Mouse (Mus musculus) intestine, embryonic 14.5 days (tissue): ENCODE results near the gene Psg22. TPM values are rescaled to one million over a fixed set of nuclear protein-coding genes. Genes with fewer than 3 reads are reported as not detected.
"Not testable (repeated sequence)": the region's sequence is repeated elsewhere in the genome, so short reads cannot be mapped to it uniquely, and the experiment has no call there.

Source experiments
- ATAC-seq: fragments of 200-750 bp; cut with Nextera tagmentation; replicated peaks from 2 replicates; pipeline ENCODE4 v1.8.0; 2017; ENCODE audit warnings: low read depth, moderate number of reproducible peaks, moderate TSS enrichment, moderate library complexity; ENCODE audit not compliant: low FRiP score, low TSS enrichment
- DNase-seq: peaks from one replicate; pipeline ENCODE4 v3.0.0-alpha.2; 2018; ENCODE audit warnings: low spot score
- H3K27ac ChIP-seq: fragments of 300-500 bp; sonication (generic); 2 replicates; pipeline ENCODE4 v1.5.1; 2014; ENCODE audit warnings: low read depth, mild to moderate bottlenecking, control low read depth
- H3K27me3 ChIP-seq: fragments of 300-500 bp; sonication (generic); replicated peaks from 2 replicates; pipeline ENCODE4 v1.6.1; 2014; ENCODE audit warnings: low read length, control low read depth; ENCODE audit not compliant: control insufficient read depth, insufficient read depth
- H3K36me3 ChIP-seq: fragments of 300-500 bp; sonication (generic); 2 replicates; pipeline ENCODE4 v1.6.1; 2014; ENCODE audit warnings: low read length, control low read depth; ENCODE audit not compliant: control insufficient read depth, insufficient read depth
- H3K4me1 ChIP-seq: fragments of 300-500 bp; sonication (generic); replicated peaks from 2 replicates; pipeline ENCODE4 v1.6.1; 2014; ENCODE audit warnings: low read length, control low read depth, mixed read lengths; ENCODE audit not compliant: control insufficient read depth, insufficient read depth
- H3K4me2 ChIP-seq: fragments of 300-500 bp; sonication (generic); 2 replicates; pipeline ENCODE4 v1.6.1; 2014; ENCODE audit warnings: low read length
- H3K4me3 ChIP-seq: fragments of 300-500 bp; sonication (generic); 2 replicates; pipeline ENCODE4 v1.5.1; 2014; ENCODE audit warnings: low read depth, low read length, control low read depth, mixed read lengths
- H3K9ac ChIP-seq: fragments of 300-500 bp; sonication (generic); 2 replicates; pipeline ENCODE4 v1.6.1; 2014; ENCODE audit warnings: mild to moderate bottlenecking, low read length
- H3K9me3 ChIP-seq: fragments of 300-500 bp; sonication (generic); 2 replicates; pipeline ENCODE4 v1.6.1; 2016; ENCODE audit warnings: low read length, control low read depth; ENCODE audit not compliant: control insufficient read depth
- WGBS: fragments of 180-500 bp; shearing (Covaris S2); extraction: QIAGEN DNeasy Blood & Tissue Kit; methylation state at CpG from one replicate; pipeline ENCODE4 v1.1.7; 2014; 5-methylcytosine and 5-hydroxymethylcytosine counted together
- polyA plus RNA-seq: library from polyadenylated mRNA; unstranded; fragments of >200 nt; fragmentation: Nextera tagmentation; extraction: Ambion mirVana; gene quantifications from 2 replicates; pipeline ENCODE4 v1.2.1, GENCODE M21; 2014

Psg22 gene
- polyA plus RNA-seq, 1 experiment from 2014 or later: not detected

DNA sequence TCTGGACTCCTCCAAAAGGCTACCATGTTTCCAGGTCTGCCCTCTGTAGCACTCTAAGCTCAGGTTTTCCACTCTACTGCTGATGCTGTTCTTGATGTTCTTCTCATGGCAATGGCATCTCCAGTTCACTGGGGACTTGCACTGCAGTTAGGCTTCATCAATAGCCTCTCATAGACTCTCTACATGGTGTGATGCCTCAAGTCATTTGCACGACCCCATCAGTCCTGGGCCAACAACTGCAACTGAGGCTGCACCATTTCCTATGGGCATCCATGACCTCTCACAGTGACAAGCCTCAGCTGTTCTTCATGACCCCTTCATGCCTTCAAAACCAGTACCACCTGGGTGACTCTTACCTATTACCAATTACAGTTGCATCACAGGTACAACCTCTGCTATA, 10.5 kb downstream of the Psg22 start:
- Histone ChIP-seq H3K36me3 (no peaks in the 10 kb centered on the region), H3K4me1 (no peaks in the 10 kb centered on the region), H3K27me3 (no peaks in the 10 kb centered on the region), H3K4me2 (no peak overlapping the region), H3K27ac (no peak overlapping the region), H3K9ac (no peak overlapping the region), H3K9me3 (no peaks in the 10 kb centered on the region), H3K4me3 (no peak overlapping the region)
- ATAC-seq (no peak), DNase-seq (peak; percentile 13)
- WGBS: 79% methylated on average over 1 of the region's 1 CpGs

DNA sequence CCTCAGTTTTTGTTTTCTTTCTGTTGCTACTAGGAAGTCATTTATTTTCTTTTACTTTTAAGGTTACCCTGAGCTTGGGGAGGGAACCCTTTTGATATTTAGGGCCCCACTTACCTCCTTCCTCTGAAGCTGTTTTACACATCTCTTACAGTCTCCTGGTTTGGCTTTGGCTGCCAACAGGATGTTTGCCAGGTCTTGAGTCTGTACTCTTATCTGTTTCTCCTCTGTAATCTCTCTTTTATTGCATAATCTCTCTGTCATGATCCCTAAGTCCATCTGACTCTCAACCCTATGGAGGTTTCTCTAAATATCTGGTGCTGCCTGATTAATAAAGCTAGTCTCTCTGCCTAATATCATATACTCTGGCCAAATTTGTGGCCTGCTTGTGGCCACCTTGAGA, 15.2 kb downstream of the Psg22 start:
- Histone ChIP-seq H3K4me3 (no peak overlapping the region), H3K9me3 (no peaks in the 10 kb centered on the region), H3K4me2 (no peak overlapping the region), H3K27ac (no peak overlapping the region), H3K4me1 (no peaks in the 10 kb centered on the region), H3K36me3 (no peaks in the 10 kb centered on the region), H3K9ac (no peak overlapping the region), H3K27me3 (no peaks in the 10 kb centered on the region)
- ATAC-seq: no peak
- DNase-seq: no peak

DNA sequence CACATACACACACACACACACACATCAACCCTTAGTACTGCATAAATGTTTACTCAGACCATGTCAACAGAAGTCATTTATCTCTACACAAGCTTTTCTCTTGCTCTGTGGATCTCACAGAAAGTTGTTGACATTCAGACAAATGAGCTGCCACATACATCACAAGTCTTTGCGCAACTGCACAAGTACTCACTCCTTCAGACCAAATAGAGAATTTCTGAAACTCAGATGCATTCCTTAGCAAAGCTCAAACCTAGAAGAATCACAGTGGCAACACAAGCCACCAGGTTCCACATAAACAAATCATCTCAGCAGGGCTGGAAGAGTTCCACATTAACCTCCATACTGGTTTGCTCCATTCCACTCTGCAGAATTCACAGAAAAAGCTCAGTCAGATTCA, 16.6 kb downstream of the Psg22 start:
- no peak for ATAC-seq
- no peak overlapping the region for H3K4me3 ChIP-seq
- no peak overlapping the region for H3K27ac ChIP-seq
- H3K4me1 ChIP-seq: no peaks in the 10 kb centered on the region
- DNase-seq: no peak
- no peaks in the 10 kb centered on the region for H3K9me3 ChIP-seq
- H3K9ac ChIP-seq: no peak overlapping the region
- no peaks in the 10 kb centered on the region for H3K27me3 ChIP-seq
- WGBS: 57% methylated on average over 1 of the region's 1 CpGs
- H3K36me3 ChIP-seq: no peaks in the 10 kb centered on the region
- H3K4me2 ChIP-seq: no peak overlapping the region

DNA sequence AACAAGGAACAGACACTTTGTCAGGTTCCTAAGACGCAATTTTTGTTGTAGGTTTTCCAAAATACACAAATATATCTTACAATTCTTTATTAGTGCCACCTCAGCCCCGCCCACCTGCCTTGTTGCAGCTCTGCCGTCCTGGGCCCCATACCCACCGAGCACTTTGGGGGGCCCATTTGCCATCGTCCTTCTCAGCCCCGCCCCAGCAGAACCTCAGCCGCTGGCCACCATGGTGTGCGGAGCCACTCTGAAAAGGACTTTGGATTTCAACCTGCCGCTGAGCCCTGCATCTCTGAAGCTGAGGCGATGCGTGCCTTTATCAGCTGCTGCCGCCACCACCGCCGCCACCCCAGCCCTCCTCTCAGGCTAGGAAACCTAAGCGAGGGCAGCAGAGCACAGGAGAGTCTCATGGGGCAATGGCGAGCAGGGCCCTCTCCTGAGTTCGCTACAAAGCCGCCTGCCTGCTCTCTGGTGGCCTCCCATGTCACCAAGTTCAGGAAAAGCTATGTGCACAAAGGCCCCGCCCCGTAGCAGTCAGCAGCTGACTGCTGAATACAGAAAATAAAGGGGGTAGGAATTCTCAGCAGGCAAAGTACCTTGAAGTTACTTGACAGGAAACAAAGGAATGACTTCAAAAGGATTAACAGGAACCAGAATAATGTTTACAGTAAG, 28.4 kb downstream of the Psg22 start:
- no peaks in the 10 kb centered on the region for H3K4me1 ChIP-seq
- no peak overlapping the region for H3K4me3 ChIP-seq
- H3K36me3 ChIP-seq: no peaks in the 10 kb centered on the region
- WGBS: 12% methylated on average over 20 of the region's 20 CpGs
- DNase-seq: peak; percentile 38
- H3K9me3 ChIP-seq: no peaks in the 10 kb centered on the region
- no peak overlapping the region for H3K9ac ChIP-seq
- H3K4me2 ChIP-seq: peak overlapping the region; percentile 33; the same call in 1 of the 2 replicates
- H3K27me3 ChIP-seq: peaks cover 13% of the 10 kb centered on the region; the same call in 1 of the 2 replicates
- H3K27ac ChIP-seq: no peak overlapping the region
- no peak; the same call in 1 of the 2 replicates for ATAC-seq

DNA sequence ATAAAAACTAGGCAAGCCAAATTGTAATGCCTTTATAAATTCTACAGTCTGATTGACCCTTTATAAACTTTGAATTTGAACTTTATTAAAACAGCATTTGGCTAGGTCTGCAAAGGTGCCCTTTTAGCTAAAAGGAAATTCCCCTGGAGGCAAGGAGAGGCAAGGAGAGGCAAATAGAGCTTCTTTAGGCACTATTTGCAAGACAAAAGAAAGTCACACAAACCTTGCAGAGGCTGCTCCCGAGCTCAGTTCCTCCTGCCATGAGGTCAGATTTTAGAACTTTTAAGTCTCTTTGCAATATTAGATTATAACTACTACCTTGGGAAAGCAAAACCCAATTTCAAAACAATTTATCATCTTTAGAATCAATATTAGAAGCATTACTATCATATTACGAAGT, 29.5 kb downstream of the Psg22 start:
- H3K4me3 ChIP-seq, H3K4me1 ChIP-seq, H3K36me3 ChIP-seq, H3K27ac ChIP-seq, H3K9ac ChIP-seq, H3K4me2 ChIP-seq, H3K9me3 ChIP-seq, ATAC-seq, DNase-seq: not testable (repeated sequence)
- H3K27me3 ChIP-seq: peaks cover 13% of the 10 kb centered on the region; the same call in 1 of the 2 replicates
- 60% methylated on average over 2 of the region's 2 CpGs for WGBS

DNA sequence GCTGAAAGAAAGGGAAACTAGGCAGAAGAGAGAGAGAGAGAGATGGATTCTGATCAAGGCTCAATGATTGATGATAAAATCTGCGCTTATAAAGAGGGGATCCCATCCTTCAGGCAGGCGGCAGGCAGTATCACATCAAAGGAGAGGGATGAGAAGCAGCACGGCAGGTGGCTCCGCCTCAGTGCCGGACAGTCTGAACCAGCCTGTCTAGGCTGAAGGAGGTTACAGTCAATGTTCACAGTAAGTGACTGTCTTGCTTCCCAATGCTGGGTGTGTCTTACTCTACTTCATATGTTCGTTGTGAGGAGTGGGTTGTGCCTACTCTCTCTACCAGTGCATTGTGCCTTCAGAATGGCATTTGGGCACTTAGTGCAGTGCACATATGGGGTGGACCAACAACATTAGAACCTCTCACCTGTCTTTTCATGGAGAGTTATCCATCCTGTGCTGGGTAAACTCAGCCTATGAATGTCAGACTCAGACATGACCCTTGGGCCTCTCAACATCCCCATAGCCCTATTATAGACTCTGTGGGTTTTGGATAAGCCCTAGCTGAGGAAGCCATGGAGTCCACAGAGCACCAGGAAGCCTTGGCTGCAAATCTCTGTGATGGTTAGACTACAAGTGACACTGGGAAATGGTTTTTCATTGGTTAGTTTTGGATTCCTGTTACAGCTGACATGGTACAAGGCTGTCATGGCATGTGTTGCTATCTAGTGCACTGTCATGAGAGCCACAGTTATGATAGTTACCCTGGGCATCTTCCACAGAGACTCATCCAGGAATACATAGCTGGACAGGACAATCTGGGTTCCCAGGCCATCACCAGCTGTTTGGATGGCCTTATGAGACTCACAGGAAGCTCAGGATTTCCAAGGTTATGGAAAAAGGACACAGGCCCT, 31.4 kb downstream of the Psg22 start:
- no peak overlapping the region for H3K27ac ChIP-seq
- no peak for DNase-seq
- H3K4me3 ChIP-seq: no peak overlapping the region
- no peaks in the 10 kb centered on the region for H3K4me1 ChIP-seq
- H3K4me2 ChIP-seq: no peak overlapping the region
- peaks cover 13% of the 10 kb centered on the region; the same call in 1 of the 2 replicates for H3K27me3 ChIP-seq
- no peaks in the 10 kb centered on the region for H3K36me3 ChIP-seq
- no peaks in the 10 kb centered on the region for H3K9me3 ChIP-seq
- 31% methylated on average over 6 of the region's 6 CpGs for WGBS
- no peak overlapping the region for H3K9ac ChIP-seq
- no peak for ATAC-seq

DNA sequence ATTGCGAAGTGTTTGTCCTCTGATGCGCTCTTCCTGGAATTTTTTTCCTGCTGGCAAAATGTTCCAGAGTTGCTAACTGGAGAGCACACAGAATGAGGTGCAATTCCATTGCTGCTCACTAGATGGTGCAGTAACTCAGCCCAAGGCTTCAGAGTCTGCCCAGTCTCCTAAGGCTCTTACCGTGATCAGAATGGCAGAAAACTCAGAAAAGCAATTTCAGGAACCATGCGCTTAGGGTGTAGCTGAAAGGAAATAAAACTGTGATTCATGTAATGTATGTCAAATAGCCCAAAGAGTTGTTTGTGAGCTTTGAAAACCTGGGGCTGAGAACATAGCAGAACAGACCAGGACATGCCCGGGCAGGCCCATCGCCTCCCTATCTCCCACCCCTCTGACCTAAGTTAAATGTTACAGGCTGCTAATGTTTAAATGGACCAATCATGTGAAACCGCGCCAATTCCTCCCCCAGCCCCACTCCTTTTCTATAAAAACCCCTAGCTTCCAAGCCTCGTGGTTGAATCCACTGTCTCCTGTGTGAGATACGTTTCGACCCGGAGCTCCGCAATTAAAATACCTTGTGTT, 32.1 kb downstream of the Psg22 start:
- 51% methylated on average over 11 of the region's 13 CpGs for WGBS
- not testable (repeated sequence) for H3K9me3 ChIP-seq, H3K4me3 ChIP-seq, H3K9ac ChIP-seq, H3K36me3 ChIP-seq, H3K4me2 ChIP-seq, H3K27ac ChIP-seq, H3K4me1 ChIP-seq
- peak; percentile 78; the same call in 1 of the 2 replicates for ATAC-seq
- H3K27me3 ChIP-seq: peaks cover 13% of the 10 kb centered on the region; the same call in 1 of the 2 replicates
- peak; percentile 83 for DNase-seq

DNA sequence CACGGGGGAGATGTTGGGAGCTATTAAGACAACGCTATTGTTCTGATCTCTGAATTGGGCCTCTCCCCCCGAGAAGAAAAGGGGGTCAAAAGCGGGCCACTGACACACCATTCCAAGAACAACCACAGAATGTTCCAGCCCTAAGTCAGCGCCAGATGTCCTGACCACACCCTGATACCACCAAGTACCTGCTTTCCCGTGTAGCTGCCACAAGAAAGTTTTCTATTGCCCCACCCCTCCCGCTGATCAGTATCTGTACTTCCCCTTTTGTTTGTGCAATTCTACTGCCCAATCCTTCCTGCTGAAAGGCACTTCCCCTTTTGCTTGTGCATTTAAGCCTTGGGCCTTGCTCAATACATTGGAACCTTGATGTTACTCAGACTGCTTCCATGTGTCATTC, 42.3 kb downstream of the Psg22 start:
- H3K4me2 ChIP-seq, H3K9ac ChIP-seq, H3K27me3 ChIP-seq, H3K9me3 ChIP-seq, H3K27ac ChIP-seq, ATAC-seq, H3K36me3 ChIP-seq, DNase-seq, H3K4me1 ChIP-seq, H3K4me3 ChIP-seq: not testable (repeated sequence)
- WGBS: 91% methylated on average over 7 of the region's 7 CpGs
